Mouse (Mus musculus) CD8-positive naive resting alpha-beta T cell, adult 57 days (primary cell): Measurements from ENCODE around the gene Gcc2. TPM values are rescaled to one million over a fixed set of nuclear protein-coding genes. Genes with fewer than 3 reads are reported as not detected.

Experiments
- total RNA-seq: library from RNA; stranded (reverse); gene quantifications from one replicate; pipeline ENCODE4 v1.2.4, GENCODE M21; 2023

Gcc2 gene
- total RNA-seq, result 32.2 TPM

DNA sequence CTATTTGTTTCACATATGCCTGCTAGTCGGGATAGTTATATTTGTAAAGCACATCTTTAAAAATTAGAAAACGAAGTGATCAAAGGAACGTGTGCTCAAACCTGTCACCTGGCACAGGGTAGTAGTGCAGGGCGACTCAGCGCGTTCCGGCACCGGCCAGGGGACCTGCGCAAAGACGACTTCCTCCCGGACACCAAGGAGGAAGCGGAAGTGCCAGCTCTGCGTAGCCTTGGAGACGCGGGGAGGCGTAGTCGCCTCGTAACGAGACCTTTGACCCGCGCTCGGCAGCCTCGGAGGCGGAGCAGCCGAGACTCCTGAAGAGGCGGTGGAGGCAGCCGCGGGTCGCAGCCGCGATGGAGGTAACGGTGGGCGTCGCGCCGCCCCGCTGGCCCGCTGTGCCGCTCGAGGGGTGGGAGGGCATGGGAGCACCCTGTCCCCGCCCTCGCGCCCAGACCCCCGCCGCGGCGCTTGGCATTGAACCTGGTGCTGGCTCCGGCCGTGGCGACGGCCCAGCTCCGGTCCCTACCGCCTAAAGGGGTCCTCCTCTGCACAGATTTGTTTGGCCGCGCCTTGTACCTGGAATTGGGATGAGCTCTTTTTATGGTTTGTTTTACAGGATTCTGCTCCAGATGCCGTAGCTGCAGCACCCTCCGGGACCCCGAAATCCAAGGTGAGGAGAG, at the start of gene Gcc2:
Gcc2 (plus strand) TSS at position 285 of the 680 bp plus-strand sequence.

DNA sequence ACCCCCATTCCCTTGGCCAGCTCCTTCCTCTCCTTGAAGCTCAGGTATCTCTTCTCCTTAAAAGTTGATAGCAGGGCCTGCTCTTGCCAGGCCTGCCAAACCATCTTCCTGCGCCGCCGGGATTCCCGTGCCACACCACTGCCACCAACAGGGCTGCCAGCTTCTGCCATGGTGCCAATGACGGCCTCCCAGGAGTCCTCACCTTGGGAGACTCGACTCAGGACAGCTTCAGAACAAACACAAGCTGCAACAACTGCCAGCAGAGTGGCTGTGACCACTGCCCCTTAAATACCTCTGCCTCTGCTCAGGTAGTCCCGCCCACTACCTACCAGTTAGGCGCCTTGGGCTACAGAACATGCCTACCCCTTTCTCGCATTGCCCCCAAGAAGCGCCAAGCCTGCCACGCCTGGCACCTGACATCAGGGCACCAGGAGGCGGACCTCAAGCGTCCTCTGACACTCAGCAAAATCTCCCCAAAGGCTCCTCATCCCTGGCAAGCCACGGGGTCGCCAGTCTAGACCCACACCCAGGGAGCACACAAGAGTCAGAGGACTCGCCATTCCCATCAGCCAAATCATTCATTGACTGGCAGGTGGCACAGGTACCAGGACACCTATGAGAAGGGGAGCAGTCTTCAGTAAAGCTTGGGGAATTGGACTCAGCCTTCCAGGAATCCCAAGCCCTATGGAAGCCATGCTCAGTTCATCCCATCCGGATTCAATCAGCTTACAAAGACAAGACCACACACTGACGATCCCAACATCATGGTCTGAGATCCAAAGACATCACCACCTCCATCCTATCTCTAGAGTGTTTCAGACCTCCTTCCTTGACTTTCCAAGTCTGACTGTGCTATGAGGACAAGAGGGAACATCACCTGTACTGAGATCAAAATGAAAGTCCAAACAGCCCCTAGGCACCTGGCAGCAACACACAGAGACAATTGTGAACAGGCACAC, 30.2 kb upstream of the Gcc2 start, which contains the start of gene AW822073:
AW822073 (minus strand) TSS at position 104 of the 959 bp plus-strand sequence.

GRCm38 (mm10) chr10:58232641-58232969, 22.7 kb upstream of the Gcc2 start, which contains the start of gene Duxf3:
Gene Duxf3 (minus strand): TSS chr10:58232675.

GRCm38 (mm10) chr10:58236613-58237012, 18.7 kb upstream of the Gcc2 start, which contains the start of gene Gm4981:
Gene Gm4981 (minus strand): TSS chr10:58236701.

DNA sequence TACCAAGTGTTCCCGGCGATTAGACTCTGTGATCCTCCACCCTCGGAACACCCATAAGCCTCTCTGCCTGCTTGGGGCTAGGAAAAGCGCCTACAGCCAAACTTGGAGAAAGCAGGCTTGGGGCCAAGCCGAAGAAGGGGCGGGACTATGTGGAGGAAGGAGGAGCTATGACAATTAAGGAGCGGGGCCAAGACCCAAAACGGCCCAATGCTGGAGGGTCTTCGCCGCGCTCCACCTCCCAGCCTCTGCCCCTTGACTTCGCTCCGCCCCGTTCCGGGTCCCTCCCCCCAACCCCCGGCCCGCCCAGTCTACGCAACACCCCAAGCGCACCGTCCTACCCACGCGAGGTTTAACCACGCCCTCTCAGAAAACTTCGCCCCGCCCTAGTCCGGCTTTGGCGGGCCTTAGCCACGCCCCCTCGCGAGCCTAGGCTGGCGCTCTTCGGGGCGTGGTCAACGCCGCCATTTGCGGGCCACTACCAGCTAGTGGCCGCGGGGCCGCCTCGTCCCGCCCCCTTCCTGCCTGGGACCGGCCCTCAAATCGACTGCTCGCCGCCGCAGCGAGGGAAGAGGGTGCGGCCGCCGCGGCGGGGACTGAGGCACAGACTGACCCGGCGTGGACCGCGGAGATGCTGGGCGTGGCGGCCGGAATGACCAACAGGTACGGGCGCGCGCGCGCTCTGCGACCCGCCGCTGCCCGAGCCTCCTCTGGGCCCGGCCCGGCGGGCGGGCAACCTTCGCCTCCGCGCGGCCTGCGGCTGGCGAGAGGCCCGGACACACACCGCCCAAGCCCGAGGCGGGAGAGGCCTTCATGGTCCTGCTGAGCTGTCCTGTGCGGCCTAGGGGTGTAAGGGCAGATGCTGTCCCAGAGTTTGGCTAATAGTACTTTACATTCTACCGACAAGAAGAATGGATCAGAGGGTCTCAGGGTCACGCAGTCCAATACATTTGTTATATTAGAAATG, 68.0 kb downstream of the Gcc2 start, which contains the start of gene Lims1:
Lims1 (plus strand) TSS at position 439 of the 964 bp plus-strand sequence.

Other genes starting within 250 kb of the Gcc2 start
- not detected for gene AW822073, start 30.6 kb upstream of the Gcc2 start, total RNA-seq
- not detected for gene Duxf3, start 22.8 kb upstream of the Gcc2 start, total RNA-seq
- not detected for gene Gm4981, start 18.8 kb upstream of the Gcc2 start, total RNA-seq
- gene Lims1, start 68.0 kb downstream of the Gcc2 start, total RNA-seq, result 43.1 TPM
- gene Ranbp2, start 191.4 kb downstream of the Gcc2 start, total RNA-seq, result 126 TPM
- gene Ccdc138, start 242.5 kb downstream of the Gcc2 start, total RNA-seq, result 3.5 TPM